Mouse (Mus musculus) lung, postnatal 0 days (tissue): ENCODE measurements around the gene Lrrc20. TPM values are rescaled to one million over a fixed set of nuclear protein-coding genes. Genes with fewer than 3 reads are reported as not detected.

Experiments
- ATAC-seq: fragments of 200-750 bp; cut with Nextera tagmentation; 2 replicates; pipeline ENCODE4 v1.8.0; 2017; ENCODE audit warnings: moderate library complexity
- DNase-seq: peaks from one replicate; pipeline ENCODE4 v3.0.0-alpha.2; 2016; ENCODE audit warnings: low spot score
- H3K27ac ChIP-seq: fragments of 300-500 bp; sonication (generic); 2 replicates; pipeline ENCODE4 v1.5.1; 2014; ENCODE audit warnings: antibody characterized with exemption, mild to moderate bottlenecking, low read length, mixed read lengths
- H3K27me3 ChIP-seq: fragments of 300-500 bp; sonication (generic); replicated peaks from 2 replicates; pipeline ENCODE4 v1.6.1; 2014; ENCODE audit warnings: low read length, mixed read lengths; ENCODE audit not compliant: insufficient read depth
- H3K36me3 ChIP-seq: fragments of 300-500 bp; sonication (generic); 2 replicates; pipeline ENCODE4 v1.6.1; 2014; ENCODE audit warnings: low read length, mixed read lengths; ENCODE audit not compliant: insufficient read depth
- H3K4me1 ChIP-seq: fragments of 300-500 bp; sonication (generic); 2 replicates; pipeline ENCODE4 v1.6.1; 2014; ENCODE audit warnings: antibody characterized with exemption, low read depth, low read length, mixed read lengths; ENCODE audit not compliant: insufficient read depth
- H3K4me2 ChIP-seq: fragments of 300-500 bp; sonication (generic); replicated peaks from 2 replicates; pipeline ENCODE4 v1.6.1; 2014; ENCODE audit warnings: low read depth, mild to moderate bottlenecking, low read length, moderate library complexity, mixed read lengths
- H3K4me3 ChIP-seq: fragments of 300-500 bp; sonication (generic); 2 replicates; pipeline ENCODE4 v1.5.1; 2014; ENCODE audit warnings: low read depth, low read length
- H3K9ac ChIP-seq: fragments of 300-500 bp; sonication (generic); replicated peaks from 2 replicates; pipeline ENCODE4 v1.6.1; 2014; ENCODE audit warnings: low read depth, mild to moderate bottlenecking
- H3K9me3 ChIP-seq: fragments of 300-500 bp; sonication (generic); 2 replicates; pipeline ENCODE4 v1.6.1; 2016; ENCODE audit warnings: low read length, mixed read lengths
- CTCF ChIP-seq: IDR thresholded peaks from 2 replicates; pipeline ENCODE4 v1.5.1; 2016; ENCODE audit warnings: antibody characterized with exemption, mild to moderate bottlenecking
- EP300 ChIP-seq: IDR thresholded peaks from 2 replicates; pipeline ENCODE4 v1.6.1; 2016; ENCODE audit warnings: antibody characterized with exemption, mild to moderate bottlenecking, control low read depth
- WGBS: fragments of 180-500 bp; shearing (Covaris S2); extraction: QIAGEN DNeasy Blood & Tissue Kit; methylation state at CpG from one replicate; pipeline ENCODE4 v1.1.7; 2014; 5-methylcytosine and 5-hydroxymethylcytosine counted together
- polyA plus RNA-seq: library from polyadenylated mRNA; unstranded; fragments of >200 nt; fragmentation: Nextera tagmentation; extraction: Ambion mirVana; gene quantifications from 2 replicates; pipeline ENCODE4 v1.2.1, GENCODE M21; 2015

Lrrc20 gene
- polyA plus RNA-seq, 1 experiment from 2014 or later, result 5.8 TPM

DNA sequence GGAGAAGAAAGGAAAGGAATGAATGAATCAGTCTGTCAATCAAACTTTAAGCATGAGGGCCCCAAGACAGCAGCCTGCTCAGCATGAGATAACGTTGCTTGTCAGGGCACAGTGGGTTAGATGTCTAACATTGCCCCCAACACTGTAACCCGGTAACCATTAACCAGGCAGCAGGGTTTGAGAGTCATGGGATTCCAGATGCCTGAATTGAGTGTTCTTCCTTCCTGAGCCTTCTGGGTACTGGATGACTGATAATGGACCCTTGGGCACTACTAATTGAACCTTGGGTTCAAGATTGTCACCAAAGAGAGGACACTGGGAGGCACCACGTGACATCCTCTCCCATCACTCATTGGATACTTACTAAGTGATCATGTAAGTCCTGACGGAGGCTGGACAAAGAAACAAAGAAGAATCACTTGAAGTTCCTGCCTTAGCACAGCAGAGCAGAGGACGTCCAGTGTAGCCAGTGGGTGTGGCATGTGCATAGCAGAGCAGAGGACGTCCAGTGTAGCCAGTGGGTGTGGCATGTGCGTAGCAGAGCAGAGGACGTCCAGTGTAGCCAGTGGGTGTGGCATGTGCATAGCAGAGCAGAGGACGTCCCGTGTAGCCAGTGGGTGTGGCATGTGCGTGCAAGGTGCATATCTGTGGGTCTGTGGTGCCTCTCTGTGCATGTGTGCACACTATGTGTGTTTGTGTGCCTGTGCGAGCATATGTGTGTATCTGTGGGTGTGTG, 68.7 kb downstream of the Lrrc20 start:
- no peak overlapping the region for H3K4me2 ChIP-seq
- no peaks in the 10 kb centered on the region for H3K9me3 ChIP-seq
- H3K27ac ChIP-seq, result 0 out of 2 replicates have a peak overlapping the region, but pooled peaks have one; percentile 39
- 28% methylated on average over 12 of the region's 12 CpGs for WGBS
- no peak overlapping the region for H3K9ac ChIP-seq
- ATAC-seq (peak; percentile 96), DNase-seq (peak; percentile 73)
- peak; percentile 96 for TF ChIP-seq EP300
- no peak for TF ChIP-seq CTCF
- H3K4me3 ChIP-seq, result no peak overlapping the region
- H3K27me3 ChIP-seq, result no peaks in the 10 kb centered on the region
- no peaks in the 10 kb centered on the region for H3K4me1 ChIP-seq
- no peaks in the 10 kb centered on the region for H3K36me3 ChIP-seq

DNA sequence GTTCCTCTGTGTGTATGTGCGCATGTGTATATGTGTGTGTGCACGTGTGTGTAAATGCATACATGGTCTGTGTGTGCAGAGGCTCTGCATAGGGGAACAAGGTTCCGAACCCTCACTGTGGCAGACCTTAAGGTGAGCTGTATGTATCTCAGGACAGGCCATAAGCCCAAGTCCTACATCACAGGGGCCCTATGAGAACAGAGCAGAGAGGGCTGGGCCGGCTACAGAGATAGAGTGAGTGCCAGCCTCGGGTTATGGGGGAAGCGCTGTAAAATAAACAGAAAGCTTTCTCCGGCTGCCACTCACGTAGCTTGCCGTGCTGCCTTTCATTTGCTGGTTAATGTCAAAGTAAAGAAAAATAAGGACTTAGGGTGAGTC, 69.3 kb downstream of the Lrrc20 start:
- Histone ChIP-seq H3K4me2 (no peak overlapping the region), H3K4me3 (no peak overlapping the region), H3K36me3 (no peaks in the 10 kb centered on the region), H3K4me1 (no peaks in the 10 kb centered on the region), H3K27me3 (no peaks in the 10 kb centered on the region), H3K9ac (no peak overlapping the region), H3K27ac (0 out of 2 replicates have a peak overlapping the region, but pooled peaks have one; percentile 38), H3K9me3 (no peaks in the 10 kb centered on the region)
- TF ChIP-seq EP300 (no peak), CTCF (no peak)
- no peak for DNase-seq
- ATAC-seq, result peak; percentile 25
- 41% methylated on average over 9 of the region's 9 CpGs for WGBS

DNA sequence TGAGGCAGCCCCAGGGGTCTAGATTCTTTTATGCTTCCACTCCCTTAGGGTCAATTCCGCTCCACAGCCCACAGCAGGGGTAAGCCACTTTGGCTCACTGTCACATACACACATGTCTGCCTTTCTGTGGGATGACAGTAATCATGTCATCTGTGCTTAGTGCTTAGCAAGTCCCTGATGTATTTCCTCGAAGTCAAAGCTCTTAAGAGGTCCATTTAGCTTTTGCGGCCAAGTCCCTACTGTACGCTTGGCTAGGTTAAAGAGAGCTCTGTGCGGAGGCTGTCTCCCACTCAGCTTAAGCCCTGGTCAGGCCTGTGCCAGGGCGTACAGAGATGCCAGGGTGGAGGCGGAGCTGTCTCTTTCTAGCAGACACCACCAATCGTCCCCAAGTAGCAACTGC, 74.5 kb downstream of the Lrrc20 start:
- Histone ChIP-seq H3K4me3 (no peak overlapping the region), H3K27me3 (no peaks in the 10 kb centered on the region), H3K36me3 (no peaks in the 10 kb centered on the region), H3K27ac (no peak overlapping the region), H3K9ac (no peak overlapping the region), H3K4me2 (no peak overlapping the region), H3K4me1 (no peaks in the 10 kb centered on the region), H3K9me3 (no peaks in the 10 kb centered on the region)
- no peak for ATAC-seq
- 85% methylated on average over 8 of the region's 8 CpGs for WGBS
- TF ChIP-seq CTCF (no peak), EP300 (no peak)
- no peak for DNase-seq

DNA sequence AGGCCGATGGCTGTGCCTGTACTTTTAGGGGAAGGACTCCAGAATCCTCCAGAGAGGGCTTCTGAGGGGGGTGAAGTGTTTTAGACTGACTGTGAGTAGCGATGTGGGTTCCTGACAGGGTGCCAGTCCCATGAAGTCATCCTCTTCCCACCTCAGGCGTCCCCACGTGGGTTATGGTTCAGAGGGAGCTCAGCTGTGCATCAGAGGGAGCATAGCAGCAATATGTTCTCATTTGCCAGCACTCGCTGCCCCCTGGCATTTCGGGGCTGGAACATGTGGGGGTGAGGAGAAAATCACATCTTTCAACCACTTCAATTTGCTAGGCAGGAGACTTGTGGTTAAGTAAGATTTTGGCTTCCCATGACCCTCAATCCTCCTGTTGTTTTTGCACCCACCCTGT, 79.6 kb downstream of the Lrrc20 start:
- H3K4me3 ChIP-seq, result no peak overlapping the region
- DNase-seq (no peak), ATAC-seq (no peak)
- H3K36me3 ChIP-seq, result no peaks in the 10 kb centered on the region
- H3K9me3 ChIP-seq, result no peaks in the 10 kb centered on the region
- 84% methylated on average over 6 of the region's 6 CpGs for WGBS
- no peaks in the 10 kb centered on the region for H3K27me3 ChIP-seq
- H3K9ac ChIP-seq, result no peak overlapping the region
- no peak overlapping the region for H3K27ac ChIP-seq
- TF ChIP-seq CTCF, result no peak
- TF ChIP-seq EP300, result no peak
- no peak overlapping the region for H3K4me2 ChIP-seq
- H3K4me1 ChIP-seq, result no peaks in the 10 kb centered on the region

DNA sequence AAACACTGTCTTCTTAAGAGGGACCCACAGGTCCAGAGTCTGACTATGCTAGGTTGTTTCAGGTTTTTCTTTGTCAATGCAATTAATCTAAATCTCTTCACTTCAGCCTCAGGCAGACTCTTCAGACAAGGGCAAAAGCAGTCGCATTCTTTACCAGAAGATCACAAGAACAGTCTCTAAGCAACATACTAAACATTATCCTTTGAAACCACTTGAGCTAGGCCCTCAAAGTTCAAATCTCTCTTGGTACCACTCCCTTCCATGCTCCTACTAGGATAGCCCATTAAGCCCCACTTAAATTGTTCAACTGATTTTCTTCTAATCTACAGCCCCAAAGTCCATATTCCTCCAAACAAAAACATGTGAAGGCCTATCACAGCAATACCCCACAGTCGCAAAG, 83.0 kb downstream of the Lrrc20 start:
- Histone ChIP-seq H3K36me3 (no peaks in the 10 kb centered on the region), H3K9ac (no peak overlapping the region), H3K4me2 (no peak overlapping the region), H3K4me3 (no peak overlapping the region), H3K27me3 (no peaks in the 10 kb centered on the region), H3K4me1 (no peaks in the 10 kb centered on the region), H3K9me3 (no peaks in the 10 kb centered on the region), H3K27ac (no peak overlapping the region)
- DNase-seq (peak; percentile 23), ATAC-seq (peak; percentile 73)
- TF ChIP-seq EP300 (peak; percentile 52; the same call in 1 of the 2 replicates), CTCF (no peak)
- WGBS, result 78% methylated on average over 2 of the region's 2 CpGs

DNA sequence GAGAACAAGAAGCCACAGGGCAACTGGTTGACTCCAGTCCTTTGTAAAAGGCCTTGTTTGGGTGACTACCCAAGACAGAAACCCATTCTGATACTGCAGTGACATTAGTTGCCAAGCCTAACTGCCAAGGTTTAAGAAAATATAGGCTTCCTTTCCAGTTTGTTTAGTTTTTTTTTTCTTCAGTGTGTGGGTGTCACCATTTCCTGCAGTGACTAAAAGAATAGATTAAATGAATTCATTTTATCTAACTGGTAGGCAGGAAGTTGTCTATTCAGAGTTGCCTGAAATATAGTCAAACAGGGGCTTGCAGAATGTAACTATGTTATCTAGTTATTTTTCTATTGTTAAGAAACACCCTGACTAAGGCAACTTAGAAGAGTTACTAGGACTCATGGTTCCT, 83.9 kb downstream of the Lrrc20 start:
- DNase-seq, result no peak
- no peak for ATAC-seq
- Histone ChIP-seq H3K27me3 (no peaks in the 10 kb centered on the region), H3K4me1 (no peaks in the 10 kb centered on the region), H3K9me3 (no peaks in the 10 kb centered on the region), H3K4me3 (no peak overlapping the region), H3K36me3 (no peaks in the 10 kb centered on the region), H3K9ac (no peak overlapping the region), H3K27ac (no peak overlapping the region), H3K4me2 (no peak overlapping the region)
- no peak for TF ChIP-seq EP300
- no peak for TF ChIP-seq CTCF
